Mouse (Mus musculus) frontal cortex, postnatal 36 days (tissue): ENCODE measurements at regions not wholly inside any gene's neighbourhood (a gene's known extent, or its start where the extent isn't known, plus 50 kb on each side); places are given as distances from the start of the nearest gene placed in this dataset.

Experiments used
- DNase-seq, 2 experiments: peaks; one replicate each; pipeline ENCODE4 v3.0.0; 2022; ENCODE audit warnings: low spot score in 2 of 2

- no peak for DNase-seq
These were observed 277.4 kb upstream of the Tmeff2 start for GRCm38 (mm10) chr1:50622870-50623607.

DNA sequence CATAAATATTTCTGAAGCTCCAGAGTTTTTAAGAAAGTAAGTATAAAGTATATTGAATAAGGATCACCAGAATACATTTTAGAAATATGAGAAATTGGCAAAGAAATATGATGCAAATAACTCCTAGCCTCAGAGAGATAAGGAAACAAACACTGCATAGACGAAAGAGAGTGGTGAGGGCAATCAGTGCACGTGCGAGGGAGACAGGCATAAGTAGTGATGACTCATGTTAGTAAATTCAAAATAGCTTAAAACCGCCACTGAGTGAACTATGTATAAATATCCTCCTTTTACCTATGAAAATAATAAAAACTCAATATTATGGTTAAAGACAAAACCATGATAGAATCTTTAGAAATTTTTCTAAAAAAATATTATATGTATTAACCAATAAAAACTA lies 271.4 kb upstream of the Tmeff2 start:
- no peak for DNase-seq

- no peak for DNase-seq
These were observed 270.9 kb upstream of the Tmeff2 start for GRCm38 (mm10) chr1:50629473-50630071.

- no peak for DNase-seq
These were observed 262.5 kb upstream of the Tmeff2 start for GRCm38 (mm10) chr1:50637992-50638391.

- no peak for DNase-seq
These were observed 253.3 kb upstream of the Tmeff2 start for GRCm38 (mm10) chr1:50646931-50647674.

- DNase-seq = no peak
These were observed 248.3 kb upstream of the Tmeff2 start for GRCm38 (mm10) chr1:50651974-50652665.

GRCm38 (mm10) chr1:50665139-50665538 lies 235.3 kb upstream of the Tmeff2 start:
- no peak for DNase-seq

- no peak for DNase-seq
These were observed 217.5 kb upstream of the Tmeff2 start for GRCm38 (mm10) chr1:50682971-50683370.

GRCm38 (mm10) chr1:50685361-50685760 lies 215.1 kb upstream of the Tmeff2 start:
- DNase-seq = peak in 1 of 2 experiments; percentile 1

DNA sequence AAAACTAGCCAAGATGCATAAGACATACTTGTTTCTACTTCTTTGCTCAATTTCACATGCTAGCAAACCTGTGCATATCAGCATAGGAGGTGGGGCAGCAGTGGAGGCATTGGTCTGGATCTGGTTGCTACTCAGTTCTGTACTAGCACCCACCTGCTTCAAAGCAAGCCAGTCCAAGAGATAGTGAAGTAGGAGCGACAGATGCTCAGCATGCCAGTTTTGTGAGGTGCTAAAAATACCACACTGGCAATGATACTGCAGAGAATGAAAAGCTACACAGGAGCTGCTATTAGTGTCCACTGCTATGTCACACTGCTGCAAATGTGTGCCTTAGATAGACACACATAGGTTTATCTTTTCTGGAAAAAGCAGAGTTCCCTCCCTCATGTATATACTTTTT lies 203.5 kb upstream of the Tmeff2 start:
- DNase-seq = peak in 1 of 2 experiments; percentile 40

DNA sequence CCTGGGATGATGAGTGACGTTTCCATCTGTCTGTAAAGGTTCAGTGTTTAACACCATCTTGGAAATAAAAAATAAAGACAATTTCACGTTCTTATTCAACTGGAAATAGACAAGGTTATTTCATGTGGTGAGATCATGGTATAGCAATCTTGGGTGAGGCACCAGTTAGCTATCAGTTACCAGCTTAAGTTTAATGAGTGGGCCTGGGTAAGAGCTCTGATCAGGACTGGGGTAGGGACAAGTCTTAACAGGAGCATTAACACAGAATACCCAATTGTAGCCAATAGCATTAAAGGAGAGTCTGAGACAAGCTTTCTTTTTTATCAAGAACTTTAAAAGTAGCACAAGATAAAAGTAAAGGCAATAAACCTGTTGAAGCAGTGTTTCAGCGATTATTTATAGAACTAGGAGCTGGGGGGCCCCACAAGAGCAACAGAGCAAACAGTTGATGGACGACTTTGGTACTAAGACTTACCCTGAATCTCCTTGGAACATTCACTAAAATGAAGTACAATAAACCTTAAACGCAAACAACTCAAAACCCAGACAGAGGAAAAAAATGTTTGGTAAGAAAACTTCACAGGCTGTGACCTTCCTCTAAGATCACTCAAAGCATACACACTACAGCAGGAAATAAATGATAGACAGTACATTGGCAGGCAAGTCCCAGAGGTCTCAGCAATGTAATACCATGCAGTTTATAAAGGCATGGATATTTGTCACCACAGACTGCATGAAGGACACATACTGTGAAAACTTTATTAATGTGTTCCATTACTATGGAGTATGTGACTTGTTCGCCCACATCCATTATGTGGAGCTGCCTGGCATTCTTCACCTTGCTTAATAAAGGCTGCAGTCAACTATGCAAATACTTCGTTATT lies 202.9 kb upstream of the Tmeff2 start:
- no peak for DNase-seq

DNA sequence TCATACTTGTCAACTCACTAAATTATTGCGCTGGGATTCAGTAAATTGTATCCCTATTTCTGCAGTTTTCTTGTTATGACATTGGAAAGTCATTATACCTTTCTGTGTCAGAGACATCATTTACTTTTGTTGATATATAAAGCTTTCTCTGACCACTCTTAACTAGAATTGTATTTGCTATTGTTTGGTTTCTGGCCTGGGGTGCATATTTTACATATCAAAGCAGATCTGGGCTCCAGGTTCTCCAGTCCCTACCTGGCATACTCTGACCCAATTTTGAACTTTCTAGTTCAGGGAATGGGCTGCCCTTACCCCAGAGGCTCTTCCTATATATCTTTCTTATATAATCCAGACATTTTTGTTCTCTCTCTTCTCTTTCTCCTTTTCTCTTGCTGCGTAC lies 195.8 kb upstream of the Tmeff2 start:
- no peak for DNase-seq

- no peak for DNase-seq
These were observed 155.4 kb upstream of the Tmeff2 start for GRCm38 (mm10) chr1:50745049-50745448.

DNA sequence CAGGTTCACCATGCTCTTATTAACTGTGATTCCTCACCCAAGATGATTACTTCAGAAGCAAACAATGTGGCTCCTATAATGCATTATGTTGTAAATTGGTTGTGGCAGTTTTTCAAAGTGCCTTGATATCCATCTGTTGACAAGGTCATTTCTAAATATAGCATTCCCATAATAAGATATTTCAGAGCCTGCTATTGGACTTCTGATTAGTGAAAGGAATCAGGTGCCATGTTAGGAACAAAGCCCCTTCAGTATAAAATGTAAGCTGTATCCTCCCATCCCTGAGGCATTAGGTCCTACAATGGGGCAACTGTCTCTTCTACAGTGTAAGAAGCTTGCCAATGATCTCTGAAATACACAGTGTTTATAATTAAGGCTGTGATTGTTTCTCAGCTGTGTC lies 130.2 kb upstream of the Tmeff2 start:
- DNase-seq = no peak

GRCm38 (mm10) chr1:50795264-50795663 lies 105.2 kb upstream of the Tmeff2 start:
- DNase-seq = no peak

DNA sequence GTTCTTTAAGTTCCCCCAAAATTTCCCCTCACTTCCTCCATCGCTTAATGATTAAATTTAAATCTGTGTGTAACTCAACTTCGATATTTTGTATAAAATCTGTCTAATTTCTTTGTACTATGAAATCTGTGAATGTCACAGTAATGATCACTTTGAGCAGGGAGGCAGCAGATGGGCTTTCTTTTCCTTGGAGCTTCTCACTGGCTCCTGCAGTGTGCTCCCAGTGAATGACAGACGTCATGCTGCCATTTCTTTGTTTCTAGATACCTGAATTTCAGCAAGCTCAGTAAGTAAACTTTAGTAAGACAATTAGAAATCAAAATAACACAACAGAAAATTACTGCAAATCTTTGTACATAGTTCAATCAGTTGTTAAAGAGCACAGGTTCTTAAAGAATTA lies 102.3 kb upstream of the Tmeff2 start:
- no peak for DNase-seq

DNA sequence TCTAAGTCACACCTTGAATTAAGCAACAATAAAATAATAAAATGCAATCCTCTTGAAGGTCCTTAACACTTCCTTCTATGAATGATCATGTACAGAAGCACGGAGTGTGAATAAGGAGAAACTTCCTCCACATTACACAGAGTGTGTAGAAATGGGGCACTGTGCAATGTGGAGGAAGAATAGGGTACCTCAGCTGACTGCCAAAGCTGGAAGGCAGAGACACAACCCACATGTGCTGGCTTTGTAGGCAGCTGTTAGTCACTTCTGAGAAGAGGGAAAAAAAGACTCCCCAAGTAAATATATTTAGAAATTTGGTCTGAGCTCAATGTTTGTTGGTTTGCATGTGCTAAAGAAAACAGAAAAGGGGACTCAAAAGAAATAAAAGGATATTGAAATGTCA lies 94.1 kb upstream of the Tmeff2 start:
- DNase-seq = peak; percentile 31 to 34

- no peak for DNase-seq
These were observed 93.6 kb upstream of the Tmeff2 start for GRCm38 (mm10) chr1:50806821-50807220.

- DNase-seq = no peak
These were observed 68.8 kb upstream of the Tmeff2 start for GRCm38 (mm10) chr1:50831663-50832062.

- DNase-seq = no peak
These were observed 64.3 kb upstream of the Tmeff2 start for GRCm38 (mm10) chr1:50836123-50836522.

GRCm38 (mm10) chr1:50847156-50847555 lies 53.3 kb upstream of the Tmeff2 start:
- DNase-seq = no peak
